Mouse (Mus musculus) hindbrain, embryonic 10.5 days (tissue): ENCODE measurements around the gene Pdcd4. TPM values are rescaled to one million over a fixed set of nuclear protein-coding genes. Genes with fewer than 3 reads are reported as not detected.
"Not testable (repeated sequence)": the region's sequence is repeated elsewhere in the genome, so short reads cannot be mapped to it uniquely, and the experiment has no call there.

Source experiments
- DNase-seq: peaks from one replicate; pipeline ENCODE4 v3.0.0-alpha.2; 2017; ENCODE audit warnings: low spot score
- H3K27ac ChIP-seq: fragments of 300-500 bp; sonication (generic); 2 replicates; pipeline ENCODE4 v1.5.1; 2016; ENCODE audit warnings: mild to moderate bottlenecking, moderate library complexity
- H3K27me3 ChIP-seq: fragments of 300-500 bp; sonication (generic); 2 replicates; pipeline ENCODE4 v1.6.1; 2016; ENCODE audit warnings: mild to moderate bottlenecking; ENCODE audit not compliant: poor library complexity, insufficient read depth, severe bottlenecking
- H3K36me3 ChIP-seq: fragments of 300-500 bp; sonication (generic); 2 replicates; pipeline ENCODE4 v1.6.1; 2016; ENCODE audit warnings: mild to moderate bottlenecking, moderate library complexity
- H3K4me1 ChIP-seq: fragments of 300-500 bp; sonication (generic); replicated peaks from 2 replicates; pipeline ENCODE4 v1.6.1; 2016; ENCODE audit warnings: mild to moderate bottlenecking
- H3K4me3 ChIP-seq: fragments of 300-500 bp; sonication (generic); 2 replicates; pipeline ENCODE4 v1.5.1; 2016; ENCODE audit warnings: mild to moderate bottlenecking, moderate library complexity
- H3K9me3 ChIP-seq: fragments of 300-500 bp; sonication (generic); 2 replicates; pipeline ENCODE4 v1.6.1; 2016; ENCODE audit warnings: mild to moderate bottlenecking, moderate library complexity
- WGBS: fragments of 180-500 bp; shearing (Covaris S2); methylation state at CpG from one replicate; pipeline ENCODE4 v1.1.7; 2016; 5-methylcytosine and 5-hydroxymethylcytosine counted together
- polyA plus RNA-seq: library from polyadenylated mRNA; unstranded; fragments of >200 nt; fragmentation: Nextera tagmentation; extraction: Ambion mirVana; gene quantifications from 2 replicates; pipeline ENCODE4 v1.2.1, GENCODE M21; 2016

Gene Pdcd4
- polyA plus RNA-seq, 1 experiment from 2014 or later: 49.9 TPM

DNA sequence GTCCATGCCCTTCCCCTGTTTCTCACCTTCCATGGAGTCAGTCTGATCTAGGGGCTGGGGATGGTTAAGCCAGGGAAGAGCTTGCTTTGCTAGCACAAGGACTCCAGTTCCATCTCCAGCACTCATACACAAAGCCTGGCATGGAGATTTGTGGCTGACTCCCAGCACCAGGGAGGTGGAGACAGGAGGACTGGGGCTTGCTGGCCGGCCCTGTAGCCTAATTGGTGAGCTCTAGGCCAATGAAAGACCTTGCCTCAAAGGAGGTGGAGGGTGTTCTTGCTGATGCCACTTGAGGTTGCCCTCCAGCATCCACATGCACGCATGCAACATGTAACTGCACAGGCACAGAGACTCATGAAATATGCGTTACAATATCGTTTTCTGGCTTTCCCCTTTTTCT, 6.5 kb downstream of the Pdcd4 start:
- Histone ChIP-seq H3K4me1 (peaks cover 13% of the 10 kb centered on the region), H3K27ac (no peak overlapping the region), H3K27me3 (no peaks in the 10 kb centered on the region), H3K36me3 (no peaks in the 10 kb centered on the region), H3K4me3 (no peak overlapping the region), H3K9me3 (no peaks in the 10 kb centered on the region)
- DNase-seq: no peak
- 79% methylated on average over 4 of the region's 4 CpGs for WGBS

DNA sequence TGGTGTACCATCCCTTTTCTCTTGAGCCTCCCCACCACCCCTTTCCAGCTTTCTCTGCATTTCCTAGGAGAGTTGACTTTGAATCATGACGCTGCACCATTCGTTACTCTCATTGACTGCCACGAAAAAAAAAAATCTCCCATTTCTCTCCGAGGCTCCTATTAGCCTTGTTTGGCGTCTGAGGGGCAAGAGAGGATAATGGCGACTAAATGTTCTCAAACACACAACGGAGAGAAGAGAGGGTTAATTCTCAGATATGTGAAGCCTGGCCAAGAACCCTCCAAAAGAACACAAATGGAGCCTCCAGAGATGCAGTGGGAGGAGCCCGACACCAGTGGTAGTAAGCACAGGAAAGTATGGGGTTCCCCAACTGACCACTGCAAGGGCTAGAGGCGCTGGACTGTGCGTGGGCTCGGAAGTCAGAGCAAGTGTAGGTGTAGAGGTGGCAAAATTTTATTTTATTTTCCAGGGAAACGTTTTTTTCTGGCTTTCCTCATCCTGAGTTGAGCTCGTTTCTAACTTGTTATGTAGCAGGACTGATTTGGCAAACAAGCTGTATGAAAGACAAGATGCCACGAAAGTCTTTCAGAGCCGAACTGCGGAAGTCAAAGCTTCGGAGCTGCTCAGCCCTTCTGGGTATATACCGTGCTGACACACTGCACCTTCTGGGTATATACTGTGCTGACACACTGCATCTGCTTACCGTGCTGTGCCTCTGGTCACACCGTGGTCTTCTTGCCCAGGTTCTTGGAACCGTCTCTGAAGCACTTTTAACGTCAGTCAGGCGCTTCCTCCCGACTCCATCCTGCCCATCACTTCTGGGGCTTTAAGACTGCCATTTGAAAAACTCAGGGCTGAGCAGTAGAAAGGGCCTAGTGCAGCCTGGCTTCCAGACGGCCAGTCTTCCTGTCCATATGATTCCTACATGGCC, 7.2 kb downstream of the Pdcd4 start:
- DNase-seq: no peak
- Histone ChIP-seq H3K27ac (no peak overlapping the region), H3K4me3 (no peak overlapping the region), H3K36me3 (no peaks in the 10 kb centered on the region), H3K27me3 (no peaks in the 10 kb centered on the region), H3K9me3 (no peaks in the 10 kb centered on the region), H3K4me1 (peaks cover 18% of the 10 kb centered on the region)
- 86% methylated on average over 25 of the region's 25 CpGs for WGBS

DNA sequence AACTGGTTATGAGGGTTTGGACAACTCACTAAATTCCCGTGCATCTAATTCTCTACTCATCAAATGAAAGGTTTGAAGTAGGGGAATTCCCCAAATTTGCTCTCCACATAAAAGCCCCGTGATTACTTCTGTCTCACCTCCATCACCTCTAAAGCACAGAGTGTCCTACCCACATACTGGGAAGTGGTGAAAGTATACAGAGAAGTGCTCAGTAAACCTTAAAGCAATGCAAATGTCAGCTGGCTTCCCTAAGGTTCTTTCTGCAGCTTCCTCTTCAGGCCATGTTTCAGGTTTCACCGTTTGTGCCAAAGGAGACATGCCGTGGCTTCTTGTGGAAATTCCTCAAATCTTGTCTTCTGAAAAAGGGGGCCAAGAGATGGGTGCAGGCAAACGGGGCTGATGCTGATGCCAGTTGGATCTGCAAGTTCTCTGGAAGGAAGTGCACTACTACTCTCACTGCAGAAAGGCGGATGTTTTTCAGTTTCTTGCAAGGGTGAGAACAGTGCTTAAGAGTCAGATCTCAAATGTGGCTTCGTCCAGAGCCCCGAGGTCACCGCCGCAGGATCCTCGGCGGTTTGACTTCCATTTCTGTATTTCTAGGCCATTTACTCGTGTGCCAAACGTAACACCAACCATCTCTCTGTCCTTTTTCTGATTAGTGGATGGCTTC, 8.0 kb downstream of the Pdcd4 start:
- DNase-seq: no peak
- 86% methylated on average over 14 of the region's 14 CpGs for WGBS
- Histone ChIP-seq H3K4me1 (peaks cover 27% of the 10 kb centered on the region), H3K27me3 (no peaks in the 10 kb centered on the region), H3K27ac (no peak overlapping the region), H3K9me3 (no peaks in the 10 kb centered on the region), H3K36me3 (no peaks in the 10 kb centered on the region), H3K4me3 (no peak overlapping the region)

DNA sequence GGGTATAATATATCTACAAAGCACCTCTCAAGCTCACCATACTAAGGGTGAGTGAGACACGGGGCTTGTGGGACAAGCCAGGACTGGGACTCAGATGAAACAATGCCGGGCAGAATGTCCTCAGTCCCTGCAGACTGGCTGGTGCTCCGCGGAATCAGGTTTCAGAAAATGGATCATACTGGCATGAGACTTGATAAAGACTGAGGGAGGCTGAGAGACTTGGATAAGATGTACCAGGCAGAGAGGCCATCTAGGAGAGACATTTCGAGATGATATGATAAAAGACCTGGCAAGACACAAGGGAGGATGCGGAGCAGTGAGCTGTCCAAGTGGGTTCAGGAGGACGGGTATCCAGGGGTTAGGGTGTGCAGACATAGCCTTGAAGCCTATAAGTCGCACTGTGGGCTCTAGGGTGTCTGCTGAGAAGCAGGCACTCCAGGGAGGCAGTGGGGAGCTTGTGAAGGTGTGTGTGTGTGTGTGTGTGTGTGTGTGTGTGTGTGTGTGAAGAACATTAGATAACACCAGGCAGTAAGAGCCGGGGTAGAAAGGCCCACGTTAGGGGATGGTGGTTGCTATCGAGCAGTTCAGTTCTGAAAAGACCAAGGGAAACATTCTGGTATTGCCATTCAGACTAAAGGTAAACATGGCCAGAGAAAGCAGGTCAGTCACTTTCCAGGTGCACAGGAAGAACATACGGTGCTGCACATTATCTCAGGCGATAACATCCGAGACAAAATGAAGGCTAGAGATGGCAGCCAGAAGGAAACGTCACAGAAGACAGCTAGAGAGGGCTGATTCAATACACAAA, 10.1 kb downstream of the Pdcd4 start:
- Histone ChIP-seq H3K27me3 (no peaks in the 10 kb centered on the region), H3K4me3 (peak overlapping the region; percentile 82), H3K4me1 (peaks cover 29% of the 10 kb centered on the region), H3K9me3 (no peaks in the 10 kb centered on the region), H3K36me3 (no peaks in the 10 kb centered on the region), H3K27ac (peak overlapping the region; percentile 93)
- 63% methylated on average over 15 of the region's 15 CpGs for WGBS
- DNase-seq: no peak

DNA sequence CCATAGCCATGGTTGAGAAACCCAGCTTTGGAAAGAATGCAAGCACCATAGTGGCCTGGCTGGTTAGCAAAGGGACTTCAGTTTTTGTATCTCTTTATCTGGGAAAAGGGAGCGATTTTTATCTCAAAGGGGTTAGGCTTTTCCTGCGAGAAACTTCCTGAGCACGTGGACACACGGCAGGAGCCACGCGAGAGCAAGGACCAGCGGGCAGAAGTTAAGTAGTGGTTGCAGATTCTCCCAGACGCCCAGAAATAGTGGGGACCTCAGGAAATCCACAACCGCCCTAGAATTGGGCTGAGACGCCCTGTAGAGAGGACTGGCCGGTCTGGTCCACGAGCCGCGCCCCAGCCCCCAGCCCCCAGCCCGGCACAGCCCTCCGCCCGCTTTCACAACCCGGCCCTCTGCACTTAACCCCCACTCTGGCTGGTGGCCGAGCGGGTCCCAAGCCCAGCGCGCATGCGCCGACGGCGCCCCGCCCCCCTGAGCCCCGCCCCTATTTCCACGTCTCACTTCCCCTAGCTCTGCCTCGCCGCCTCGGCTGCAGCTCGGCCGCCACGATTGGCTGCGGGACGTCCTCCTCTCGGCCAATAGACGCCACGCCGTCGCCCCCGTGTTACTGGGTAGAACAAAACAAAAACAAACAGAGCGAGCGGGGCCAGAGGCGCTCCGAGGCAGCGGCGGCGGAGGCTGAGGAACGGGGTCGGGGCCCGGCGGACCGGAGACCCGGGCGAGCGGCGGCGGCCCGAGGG, 10.9 kb downstream of the Pdcd4 start:
- Histone ChIP-seq H3K4me1 (peaks cover 29% of the 10 kb centered on the region), H3K36me3 (no peaks in the 10 kb centered on the region), H3K27me3 (no peaks in the 10 kb centered on the region), H3K27ac (peak overlapping the region; percentile 93), H3K9me3 (no peaks in the 10 kb centered on the region), H3K4me3 (peak overlapping the region; percentile 82)
- DNase-seq: peak; percentile 99
- WGBS: 1% methylated on average over 61 of the region's 61 CpGs

DNA sequence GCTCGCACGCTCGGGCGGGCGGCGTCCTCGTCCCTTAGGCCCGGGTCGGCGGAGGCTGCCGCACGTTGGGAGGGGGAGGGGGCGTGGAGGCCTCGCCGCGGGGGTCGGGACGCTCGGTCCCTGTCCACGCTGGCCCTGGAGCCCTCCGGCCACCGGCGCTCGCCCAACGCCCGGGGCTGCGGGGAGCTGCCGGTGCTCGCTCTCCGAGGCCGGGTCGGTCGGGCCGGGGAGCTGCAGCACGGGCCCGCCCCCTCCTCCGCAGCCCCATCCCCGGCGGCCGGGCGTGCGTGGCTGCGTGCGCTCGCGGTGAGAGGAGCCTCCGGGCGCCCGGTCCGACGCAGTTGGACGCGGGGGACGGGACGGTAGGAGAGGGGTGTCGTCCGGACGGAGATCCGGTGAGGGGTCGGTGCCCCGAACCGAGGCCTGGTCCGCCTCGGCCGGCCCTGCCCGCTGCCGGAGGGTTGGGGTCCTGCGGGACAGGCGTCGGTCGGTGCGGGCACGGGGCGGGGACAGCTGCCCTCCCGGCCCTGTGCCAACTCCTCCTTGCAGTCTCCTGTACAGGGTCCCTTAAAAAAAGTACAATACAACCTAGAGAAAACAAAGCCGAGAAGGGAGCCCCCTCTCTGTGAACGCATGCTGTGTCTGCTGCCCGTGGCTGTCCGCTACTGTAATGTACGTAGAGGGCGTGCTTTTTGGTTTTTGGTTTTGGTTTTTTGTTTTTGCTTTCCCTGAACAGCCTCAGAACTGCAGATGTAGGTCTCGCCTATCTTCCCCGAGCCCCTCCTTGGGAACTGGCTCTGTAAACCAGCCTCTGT, 11.7 kb downstream of the Pdcd4 start:
- WGBS: under 1% methylated on average over 82 of the region's 83 CpGs
- Histone ChIP-seq H3K27ac (peak overlapping the region; percentile 93), H3K27me3 (no peaks in the 10 kb centered on the region), H3K9me3 (no peaks in the 10 kb centered on the region), H3K4me3 (peak overlapping the region; percentile 82), H3K36me3 (no peaks in the 10 kb centered on the region), H3K4me1 (peaks cover 29% of the 10 kb centered on the region)
- DNase-seq: peak; percentile 59

DNA sequence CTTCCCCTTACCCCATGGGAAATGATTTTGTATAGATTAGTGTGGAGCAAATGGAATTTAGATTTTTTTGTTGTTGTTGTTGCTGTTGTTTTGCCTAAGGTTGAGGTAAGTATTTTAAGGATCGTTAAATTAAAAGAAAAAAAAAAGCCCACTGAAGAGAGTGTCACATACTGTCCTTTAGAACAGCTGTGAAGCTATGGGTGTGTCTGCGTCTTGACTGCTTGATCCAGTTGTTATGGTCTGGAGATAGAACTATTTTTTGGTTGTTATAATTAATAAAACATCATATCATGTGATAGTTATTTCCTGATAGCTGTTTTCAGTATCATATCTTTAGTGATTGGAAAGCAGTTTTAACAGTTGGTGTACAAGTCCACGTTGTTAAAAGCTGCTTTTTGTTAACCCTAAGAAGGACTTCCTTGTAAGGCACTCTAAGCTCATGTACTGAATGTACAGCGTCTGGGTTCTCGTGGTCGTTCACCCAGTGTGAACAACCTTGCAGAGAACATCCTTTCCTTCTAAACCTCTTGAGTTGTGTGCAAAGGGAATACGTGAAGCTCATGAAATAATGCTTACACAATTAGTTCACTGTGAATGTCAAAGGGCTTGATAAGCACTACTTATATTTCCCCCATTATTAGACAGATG, 12.9 kb downstream of the Pdcd4 start:
- DNase-seq: no peak
- H3K9me3 ChIP-seq: no peaks in the 10 kb centered on the region
- peaks cover 10% of the 10 kb centered on the region for H3K36me3 ChIP-seq
- no peak overlapping the region for H3K27ac ChIP-seq
- peak overlapping the region; percentile 82; the same call in 1 of the 2 replicates for H3K4me3 ChIP-seq
- 84% methylated on average over 7 of the region's 7 CpGs for WGBS
- H3K27me3 ChIP-seq: no peaks in the 10 kb centered on the region
- H3K4me1 ChIP-seq: peaks cover 29% of the 10 kb centered on the region

DNA sequence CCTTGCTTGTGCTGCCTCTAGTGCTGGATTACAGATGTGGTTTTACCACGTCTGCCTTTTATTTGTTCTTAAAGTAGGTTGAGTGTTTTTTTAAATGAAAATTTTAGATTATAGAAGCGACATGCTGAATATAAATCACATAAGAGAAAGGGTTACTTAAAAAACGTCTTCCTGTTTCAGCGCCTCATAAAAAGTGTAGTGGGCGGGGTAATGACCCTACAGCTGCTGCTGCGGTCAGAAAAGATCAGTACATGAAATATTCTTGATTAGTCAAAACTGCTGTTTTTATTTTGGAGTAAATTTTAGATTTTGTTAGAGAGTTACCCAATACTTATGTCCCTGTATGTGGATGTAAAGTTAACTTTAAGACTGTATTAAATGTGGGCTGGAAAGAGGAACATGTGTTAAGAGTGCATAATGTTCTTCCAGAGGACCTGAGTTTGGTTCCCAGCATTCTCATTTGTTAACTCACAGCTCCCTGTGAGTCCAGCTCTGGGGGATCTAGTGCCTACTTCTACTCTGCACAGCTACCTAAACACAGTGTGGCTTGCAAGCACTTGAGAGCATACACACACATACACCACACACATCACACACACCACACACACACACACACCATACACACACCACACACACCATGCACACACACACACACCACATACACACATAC, 14.1 kb downstream of the Pdcd4 start:
- H3K4me3 ChIP-seq: no peak overlapping the region

DNA sequence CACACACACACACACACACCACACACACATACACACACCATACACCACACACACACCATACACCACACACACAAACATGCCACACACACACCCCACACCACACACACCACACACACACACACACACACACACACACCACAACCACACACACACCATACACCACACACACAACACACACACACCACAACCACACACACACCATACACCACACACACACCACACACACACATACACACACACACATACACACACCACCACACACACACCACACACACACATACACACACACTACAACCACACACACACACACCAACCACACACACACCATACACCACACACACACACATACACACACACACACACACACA, 14.7 kb downstream of the Pdcd4 start:
- not testable (repeated sequence) for DNase-seq

More for the DNA sequence above, 14.1 kb downstream of the Pdcd4 start:
- Histone ChIP-seq H3K27me3 (no peaks in the 10 kb centered on the region), H3K9me3 (no peaks in the 10 kb centered on the region), H3K36me3 (peaks cover 21% of the 10 kb centered on the region), H3K4me1 (peaks cover 29% of the 10 kb centered on the region), H3K27ac (no peak overlapping the region)
- 77% methylated on average over 6 of the region's 6 CpGs for WGBS
- DNase-seq: no peak

DNA sequence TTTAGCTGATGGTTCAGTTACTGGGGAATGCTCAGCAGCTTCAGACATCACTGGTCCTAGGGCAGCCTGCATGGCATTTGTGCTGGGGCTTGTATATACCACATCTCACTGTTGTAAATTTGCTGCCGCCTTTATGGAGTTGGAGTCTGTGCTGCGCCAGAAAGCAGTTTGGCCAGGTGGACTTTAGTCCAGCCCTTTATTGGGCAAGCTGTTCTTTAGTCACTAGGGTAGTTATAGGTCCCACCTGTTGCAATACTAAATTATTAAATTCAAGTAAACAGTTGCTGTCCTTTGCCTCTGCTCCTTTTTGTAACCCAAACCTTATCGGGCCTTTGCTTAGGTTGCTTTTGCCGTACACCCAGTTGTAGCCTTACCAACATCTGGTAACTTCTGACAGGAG, 22.9 kb downstream of the Pdcd4 start:
- peaks cover 86% of the 10 kb centered on the region for H3K36me3 ChIP-seq
- H3K27me3 ChIP-seq: no peaks in the 10 kb centered on the region
- 94% methylated on average over 4 of the region's 4 CpGs for WGBS
- no peak for DNase-seq
- no peak overlapping the region for H3K27ac ChIP-seq
- H3K4me3 ChIP-seq: no peak overlapping the region
- no peaks in the 10 kb centered on the region for H3K4me1 ChIP-seq
- no peaks in the 10 kb centered on the region for H3K9me3 ChIP-seq

More for the DNA sequence above, 14.7 kb downstream of the Pdcd4 start:
- not testable (repeated sequence) for H3K27ac ChIP-seq, H3K27me3 ChIP-seq, H3K9me3 ChIP-seq, H3K4me3 ChIP-seq
- Histone ChIP-seq H3K36me3 (peaks cover 26% of the 10 kb centered on the region), H3K4me1 (peaks cover 29% of the 10 kb centered on the region)

DNA sequence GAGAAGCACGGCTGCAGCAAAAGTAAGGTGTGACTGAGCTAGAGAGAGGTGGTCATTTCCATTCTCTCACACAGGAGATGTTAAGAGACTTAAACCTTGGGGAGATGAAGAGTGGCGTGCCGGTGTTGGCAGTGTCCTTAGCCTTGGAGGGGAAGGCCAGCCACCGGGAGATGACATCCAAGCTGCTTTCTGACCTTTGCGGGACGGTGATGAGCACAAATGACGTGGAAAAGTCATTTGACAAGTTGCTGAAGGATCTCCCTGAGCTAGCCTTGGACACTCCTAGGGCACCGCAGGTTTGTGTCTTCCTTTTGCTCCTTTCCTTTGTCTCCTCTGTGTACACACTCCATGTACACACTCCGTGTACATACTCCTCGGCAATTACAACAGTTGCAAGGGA, 27.5 kb downstream of the Pdcd4 start:
- H3K36me3 ChIP-seq: peaks cover 74% of the 10 kb centered on the region
- H3K27me3 ChIP-seq: no peaks in the 10 kb centered on the region
- DNase-seq: no peak
- 94% methylated on average over 10 of the region's 10 CpGs for WGBS
- no peak overlapping the region for H3K27ac ChIP-seq
- peaks cover 2% of the 10 kb centered on the region; the same call in 1 of the 2 replicates for H3K9me3 ChIP-seq
- no peak overlapping the region for H3K4me3 ChIP-seq
- H3K4me1 ChIP-seq: no peaks in the 10 kb centered on the region
